Mouse (Mus musculus) embryonic facial prominence, embryonic 15.5 days (tissue): ENCODE results near the gene Gas2l1. TPM values are rescaled to one million over a fixed set of nuclear protein-coding genes. Genes with fewer than 3 reads are reported as not detected.
A peak's percentile ranks its signal among the peaks of the same experiment; 100 is the strongest.

Experiments used
- ATAC-seq: fragments of 200-750 bp; cut with Nextera tagmentation; 2 replicates; pipeline ENCODE4 v1.8.0; 2017; ENCODE audit warnings: low read depth, moderate TSS enrichment; ENCODE audit not compliant: insufficient number of reproducible peaks, low FRiP score, low TSS enrichment
- H3K27ac ChIP-seq: fragments of 300-500 bp; sonication (generic); replicated peaks from 2 replicates; pipeline ENCODE4 v1.5.1; 2015; ENCODE audit warnings: mild to moderate bottlenecking, inconsistent platforms
- H3K27me3 ChIP-seq: fragments of 300-500 bp; sonication (generic); 2 replicates; pipeline ENCODE4 v1.6.1; 2015; ENCODE audit warnings: inconsistent platforms
- H3K36me3 ChIP-seq: fragments of 300-500 bp; sonication (generic); 2 replicates; pipeline ENCODE4 v1.6.1; 2015; ENCODE audit warnings: mild to moderate bottlenecking, inconsistent platforms
- H3K4me1 ChIP-seq: fragments of 300-500 bp; sonication (generic); 2 replicates; pipeline ENCODE4 v1.6.1; 2015; ENCODE audit warnings: inconsistent platforms
- H3K4me2 ChIP-seq: fragments of 300-500 bp; sonication (generic); replicated peaks from 2 replicates; pipeline ENCODE4 v1.6.1; 2015; ENCODE audit warnings: mild to moderate bottlenecking, inconsistent platforms
- H3K4me3 ChIP-seq: fragments of 300-500 bp; sonication (generic); replicated peaks from 2 replicates; pipeline ENCODE4 v1.5.1; 2015; ENCODE audit warnings: mild to moderate bottlenecking, inconsistent platforms
- H3K9ac ChIP-seq: fragments of 300-500 bp; sonication (generic); 2 replicates; pipeline ENCODE4 v1.6.1; 2015; ENCODE audit warnings: inconsistent platforms
- H3K9me3 ChIP-seq: fragments of 300-500 bp; sonication (generic); replicated peaks from 2 replicates; pipeline ENCODE4 v1.6.1; 2016; ENCODE audit warnings: inconsistent platforms
- WGBS: fragments of 180-500 bp; shearing (Covaris S2); methylation state at CpG from one replicate; pipeline ENCODE4 v1.1.7; 2015; 5-methylcytosine and 5-hydroxymethylcytosine counted together
- polyA plus RNA-seq: library from polyadenylated mRNA; unstranded; fragments of >200 nt; fragmentation: Nextera tagmentation; extraction: Ambion mirVana; gene quantifications from 2 replicates; pipeline ENCODE4 v1.2.1, GENCODE M21; 2015

Gas2l1 gene
- polyA plus RNA-seq, 1 experiment from 2014 or later, result 43.3 TPM

DNA sequence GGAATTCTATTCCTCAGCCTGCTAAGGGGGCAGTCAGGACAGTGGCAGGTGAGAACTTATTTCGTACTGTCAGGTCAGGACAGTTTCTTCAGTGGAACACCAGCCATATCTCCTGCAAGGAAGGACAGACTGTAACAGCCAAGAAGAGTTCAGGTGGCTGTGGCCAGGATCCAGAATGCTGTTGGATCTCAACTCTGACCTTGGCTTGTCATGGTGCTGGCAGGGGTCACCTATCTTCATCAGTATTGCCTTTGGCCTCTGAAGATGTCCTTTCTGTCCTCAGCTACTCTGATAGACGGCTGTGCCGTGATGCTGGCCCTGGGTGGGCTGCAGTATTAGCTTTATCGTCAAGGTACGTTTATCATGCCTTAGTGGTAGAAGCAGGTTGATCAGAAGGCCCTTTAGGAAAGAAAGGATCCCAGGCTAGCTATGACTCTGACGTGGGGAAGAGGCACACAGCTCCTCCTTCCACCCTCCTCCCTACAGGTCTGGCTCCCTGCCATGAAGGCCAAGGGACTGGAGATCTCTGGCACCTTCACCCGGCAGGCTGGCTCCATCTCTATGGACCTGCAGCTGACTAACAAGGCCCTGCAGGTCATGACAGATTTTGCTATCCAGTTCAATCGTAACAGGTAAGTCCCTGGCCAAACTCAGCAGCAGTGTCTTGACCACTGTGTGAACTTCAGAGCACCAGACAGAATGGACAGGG, 27.8 kb downstream of the Gas2l1 start:
- no peak overlapping the region for H3K9ac ChIP-seq
- H3K4me3 ChIP-seq, result no peak overlapping the region
- no peaks in the 10 kb centered on the region for H3K4me1 ChIP-seq
- no peaks in the 10 kb centered on the region for H3K9me3 ChIP-seq
- H3K27me3 ChIP-seq, result no peaks in the 10 kb centered on the region
- peaks cover 90% of the 10 kb centered on the region for H3K36me3 ChIP-seq
- no peak for ATAC-seq
- 87% methylated on average over 8 of the region's 8 CpGs for WGBS
- no peak overlapping the region for H3K27ac ChIP-seq
- H3K4me2 ChIP-seq, result no peak overlapping the region

- Histone ChIP-seq H3K9me3 (no peaks in the 10 kb centered on the region), H3K4me1 (no peaks in the 10 kb centered on the region), H3K4me3 (no peak overlapping the region), H3K36me3 (peaks cover 93% of the 10 kb centered on the region), H3K9ac (no peak overlapping the region), H3K4me2 (no peak overlapping the region), H3K27ac (no peak overlapping the region), H3K27me3 (no peaks in the 10 kb centered on the region)
- ATAC-seq, result no peak
- 66% methylated on average over 4 of the region's 4 CpGs for WGBS
These were observed 29.7 kb downstream of the Gas2l1 start for GRCm38 (mm10) chr11:5035421-5035820.

- H3K36me3 ChIP-seq, result peaks cover 84% of the 10 kb centered on the region
These were observed 32.0 kb downstream of the Gas2l1 start for GRCm38 (mm10) chr11:5033136-5033535.

GRCm38 (mm10) chr11:5032706-5033105, 32.4 kb downstream of the Gas2l1 start:
- Histone ChIP-seq H3K27ac (no peak overlapping the region), H3K4me2 (no peak overlapping the region), H3K4me1 (no peaks in the 10 kb centered on the region), H3K36me3 (peaks cover 84% of the 10 kb centered on the region), H3K9me3 (no peaks in the 10 kb centered on the region), H3K4me3 (no peak overlapping the region), H3K27me3 (no peaks in the 10 kb centered on the region), H3K9ac (no peak overlapping the region)
- WGBS, result 92% methylated on average over 10 of the region's 10 CpGs
- no peak for ATAC-seq

More at GRCm38 (mm10) chr11:5033136-5033535, 32.0 kb downstream of the Gas2l1 start:
- 84% methylated on average over 3 of the region's 3 CpGs for WGBS
- Histone ChIP-seq H3K4me1 (no peaks in the 10 kb centered on the region), H3K4me2 (no peak overlapping the region), H3K27ac (no peak overlapping the region), H3K9me3 (no peaks in the 10 kb centered on the region), H3K9ac (no peak overlapping the region), H3K4me3 (no peak overlapping the region), H3K27me3 (no peaks in the 10 kb centered on the region)
- ATAC-seq, result no peak

GRCm38 (mm10) chr11:5028228-5028627, 36.9 kb downstream of the Gas2l1 start:
- no peaks in the 10 kb centered on the region for H3K27me3 ChIP-seq
- H3K9me3 ChIP-seq, result no peaks in the 10 kb centered on the region
- no peaks in the 10 kb centered on the region for H3K4me1 ChIP-seq
- H3K36me3 ChIP-seq, result peaks cover 82% of the 10 kb centered on the region
- no peak for ATAC-seq
- H3K27ac ChIP-seq, result no peak overlapping the region
- H3K4me2 ChIP-seq, result no peak overlapping the region
- H3K9ac ChIP-seq, result no peak overlapping the region
- WGBS, result 90% methylated on average over 7 of the region's 7 CpGs
- no peak overlapping the region for H3K4me3 ChIP-seq

DNA sequence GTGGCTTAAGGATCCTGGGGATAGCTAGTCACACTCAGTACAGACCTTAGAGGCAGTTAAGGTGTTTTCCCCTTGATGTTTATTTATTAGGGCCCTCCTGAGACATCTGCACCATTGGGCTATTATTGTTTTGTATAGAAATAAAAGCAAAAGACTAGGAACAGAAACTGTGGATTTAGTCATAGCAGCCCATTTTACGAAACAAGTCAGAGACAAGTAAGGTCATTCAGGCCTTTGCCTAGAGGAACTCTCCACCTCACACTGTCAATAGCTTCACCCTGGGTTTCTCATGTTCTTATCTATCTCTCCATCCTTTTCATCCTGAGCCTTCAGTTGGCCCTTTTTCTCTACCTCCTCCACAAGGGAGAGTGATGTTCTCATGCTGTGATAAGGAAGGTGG, 40.0 kb downstream of the Gas2l1 start:
- ATAC-seq, result no peak
- H3K9ac ChIP-seq, result no peak overlapping the region
- no peak overlapping the region for H3K27ac ChIP-seq
- no peaks in the 10 kb centered on the region for H3K27me3 ChIP-seq
- H3K36me3 ChIP-seq, result peaks cover 73% of the 10 kb centered on the region
- 91% methylated on average over 1 of the region's 1 CpGs for WGBS
- no peaks in the 10 kb centered on the region for H3K4me1 ChIP-seq
- no peak overlapping the region for H3K4me2 ChIP-seq
- H3K9me3 ChIP-seq, result no peaks in the 10 kb centered on the region
- no peak overlapping the region for H3K4me3 ChIP-seq

DNA sequence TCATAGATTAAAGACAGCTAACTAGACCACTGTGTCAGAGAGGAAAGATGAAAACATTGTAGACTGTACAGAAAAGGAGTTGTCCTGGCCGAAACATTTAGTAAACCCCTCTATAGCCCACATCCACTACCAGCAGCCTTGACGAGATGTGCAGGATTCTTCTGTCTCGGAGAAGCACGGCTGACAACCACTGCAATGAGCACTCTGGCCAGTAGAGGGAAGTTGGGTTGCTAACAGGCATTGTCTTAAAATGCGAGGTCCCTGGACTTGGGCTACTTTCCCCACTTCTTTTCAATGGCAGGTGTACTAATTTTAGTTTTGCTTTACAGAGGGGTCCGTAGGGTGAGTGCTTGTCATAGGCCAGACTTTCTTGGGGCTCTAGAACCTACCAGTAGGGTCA, 47.6 kb downstream of the Gas2l1 start:
- WGBS, result 53% methylated on average over 6 of the region's 6 CpGs
- Histone ChIP-seq H3K27me3 (no peaks in the 10 kb centered on the region), H3K4me3 (no peak overlapping the region), H3K9me3 (no peaks in the 10 kb centered on the region), H3K36me3 (peaks cover 66% of the 10 kb centered on the region), H3K4me1 (no peaks in the 10 kb centered on the region), H3K4me2 (no peak overlapping the region), H3K9ac (no peak overlapping the region), H3K27ac (no peak overlapping the region)
- no peak for ATAC-seq

DNA sequence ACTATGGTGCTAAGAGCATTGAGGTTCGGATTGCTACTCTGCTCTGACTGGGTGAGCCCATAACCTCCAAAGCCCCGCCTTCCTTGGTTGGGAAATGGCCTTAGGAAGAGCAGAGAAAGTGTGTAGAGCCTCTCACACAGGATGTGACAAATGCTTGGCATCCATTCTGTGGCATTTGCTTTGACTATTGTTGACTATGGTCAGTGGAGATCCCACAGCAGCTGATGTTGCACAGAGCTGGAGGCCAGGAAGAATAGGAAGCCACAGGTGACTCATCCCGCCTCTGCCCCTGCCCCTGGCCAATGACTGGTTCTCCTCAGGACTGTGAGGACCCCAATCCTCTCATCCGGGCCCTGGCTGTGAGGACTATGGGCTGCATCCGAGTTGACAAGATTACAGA, 48.8 kb downstream of the Gas2l1 start:
- Histone ChIP-seq H3K36me3 (peaks cover 58% of the 10 kb centered on the region), H3K27ac (no peak overlapping the region), H3K4me1 (no peaks in the 10 kb centered on the region), H3K27me3 (no peaks in the 10 kb centered on the region), H3K4me2 (no peak overlapping the region), H3K9ac (no peak overlapping the region), H3K4me3 (no peak overlapping the region), H3K9me3 (no peaks in the 10 kb centered on the region)
- no peak for ATAC-seq
- 88% methylated on average over 5 of the region's 5 CpGs for WGBS

GRCm38 (mm10) chr11:5015720-5016119, 49.4 kb downstream of the Gas2l1 start:
- 52% methylated on average over 2 of the region's 2 CpGs for WGBS
- ATAC-seq, result 0 out of 2 replicates have a peak, but pooled peaks have one; percentile 45
- no peak overlapping the region for H3K4me3 ChIP-seq
- no peaks in the 10 kb centered on the region for H3K27me3 ChIP-seq
- no peak overlapping the region for H3K4me2 ChIP-seq
- H3K27ac ChIP-seq, result no peak overlapping the region
- no peaks in the 10 kb centered on the region for H3K4me1 ChIP-seq
- no peak overlapping the region for H3K9ac ChIP-seq
- peaks cover 57% of the 10 kb centered on the region for H3K36me3 ChIP-seq
- H3K9me3 ChIP-seq, result no peaks in the 10 kb centered on the region

- Histone ChIP-seq H3K4me3 (no peak overlapping the region), H3K27me3 (no peaks in the 10 kb centered on the region), H3K9me3 (no peaks in the 10 kb centered on the region), H3K9ac (no peak overlapping the region), H3K27ac (no peak overlapping the region), H3K36me3 (peaks cover 36% of the 10 kb centered on the region), H3K4me2 (no peak overlapping the region), H3K4me1 (0 out of 2 replicates have a peak, but pooled peaks cover 1% of the 10 kb centered on the region)
- ATAC-seq, result no peak
- 66% methylated on average over 5 of the region's 5 CpGs for WGBS
These were observed 52.9 kb downstream of the Gas2l1 start for GRCm38 (mm10) chr11:5012213-5012715.

DNA sequence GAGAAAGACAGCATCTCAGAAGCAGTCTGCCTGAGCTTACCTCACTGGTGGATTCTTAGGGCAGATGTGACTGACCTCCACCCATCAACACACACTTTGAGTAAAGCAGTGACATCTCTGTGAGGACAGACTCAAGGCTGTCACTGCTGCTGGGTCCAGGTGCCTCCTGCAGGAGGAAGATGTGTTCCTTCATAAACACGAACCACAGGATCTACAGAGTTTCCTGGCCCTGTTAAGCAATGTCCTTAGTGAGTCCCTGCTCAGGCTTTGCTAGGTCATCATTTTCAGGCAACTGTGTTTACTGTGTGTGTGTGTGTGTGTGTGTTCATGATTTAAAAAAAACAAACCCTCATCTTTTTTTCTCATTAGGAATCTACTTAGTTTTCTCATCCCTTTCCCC, 53.6 kb downstream of the Gas2l1 start:
- Histone ChIP-seq H3K4me1 (0 out of 2 replicates have a peak, but pooled peaks cover 3% of the 10 kb centered on the region), H3K36me3 (peaks cover 30% of the 10 kb centered on the region), H3K9ac (no peak overlapping the region), H3K4me2 (no peak overlapping the region), H3K9me3 (no peaks in the 10 kb centered on the region), H3K4me3 (no peak overlapping the region), H3K27me3 (no peaks in the 10 kb centered on the region), H3K27ac (no peak overlapping the region)
- 63% methylated on average over 1 of the region's 1 CpGs for whole genome bisulfite sequencing
- no peak for ATAC-seq

DNA sequence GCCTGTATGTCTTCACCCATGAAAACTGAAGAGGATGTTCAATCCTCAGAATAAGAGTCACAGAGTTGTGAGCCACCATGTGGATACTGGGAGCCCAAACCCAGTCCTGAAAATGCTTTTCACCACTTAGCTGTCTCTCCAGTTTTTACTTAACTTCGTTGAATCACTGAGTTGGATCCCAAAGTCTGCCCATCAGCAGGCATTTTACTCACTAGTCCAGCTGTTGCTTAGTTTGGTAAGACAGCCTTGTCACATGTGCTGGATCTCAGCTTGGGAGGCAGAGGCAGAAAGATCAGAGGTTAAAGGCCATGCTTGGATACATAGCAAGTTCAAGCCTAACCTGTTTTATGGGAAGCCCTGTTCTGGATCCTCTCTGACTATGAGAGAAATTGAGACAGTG, 54.9 kb downstream of the Gas2l1 start:
- Histone ChIP-seq H3K4me1 (0 out of 2 replicates have a peak, but pooled peaks cover 3% of the 10 kb centered on the region), H3K36me3 (peaks cover 24% of the 10 kb centered on the region), H3K4me2 (no peak overlapping the region), H3K4me3 (no peak overlapping the region), H3K9ac (no peak overlapping the region), H3K9me3 (no peaks in the 10 kb centered on the region), H3K27ac (no peak overlapping the region), H3K27me3 (no peaks in the 10 kb centered on the region)
- ATAC-seq, result no peak
- 73% methylated on average over 1 of the region's 1 CpGs for WGBS
